Mouse (Mus musculus) forebrain, embryonic 12.5 days (tissue): ENCODE measurements around the gene Gipc2. TPM values are rescaled to one million over a fixed set of nuclear protein-coding genes. Genes with fewer than 3 reads are reported as not detected.

Experiments
- ATAC-seq: fragments of 200-750 bp; cut with Nextera tagmentation; 2 replicates; pipeline ENCODE4 v1.8.0; 2017; ENCODE audit warnings: moderate TSS enrichment; ENCODE audit not compliant: low FRiP score
- H3K27ac ChIP-seq: fragments of 300-500 bp; sonication (generic); 2 replicates; pipeline ENCODE4 v1.5.1; 2016; ENCODE audit warnings: mild to moderate bottlenecking
- H3K27me3 ChIP-seq: fragments of 300-500 bp; sonication (generic); 2 replicates; pipeline ENCODE4 v1.6.1; 2016; ENCODE audit warnings: mild to moderate bottlenecking
- H3K36me3 ChIP-seq: fragments of 300-500 bp; sonication (generic); replicated peaks from 2 replicates; pipeline ENCODE4 v1.6.1; 2016; ENCODE audit warnings: mild to moderate bottlenecking
- H3K4me1 ChIP-seq: fragments of 300-500 bp; sonication (generic); 2 replicates; pipeline ENCODE4 v1.6.1; 2016
- H3K4me2 ChIP-seq: fragments of 300-500 bp; sonication (generic); 2 replicates; pipeline ENCODE4 v1.6.1; 2016; ENCODE audit warnings: mild to moderate bottlenecking, moderate library complexity
- H3K4me3 ChIP-seq: fragments of 300-500 bp; sonication (generic); replicated peaks from 2 replicates; pipeline ENCODE4 v1.5.1; 2016; ENCODE audit warnings: mild to moderate bottlenecking
- H3K9ac ChIP-seq: fragments of 300-500 bp; sonication (generic); 2 replicates; pipeline ENCODE4 v1.6.1; 2016; ENCODE audit warnings: mild to moderate bottlenecking
- H3K9me3 ChIP-seq: fragments of 300-500 bp; sonication (generic); 2 replicates; pipeline ENCODE4 v1.6.1; 2016
- WGBS: fragments of 180-500 bp; shearing (Covaris S2); methylation state at CpG from one replicate; pipeline ENCODE4 v1.1.7; 2016; 5-methylcytosine and 5-hydroxymethylcytosine counted together
- polyA plus RNA-seq: library from polyadenylated mRNA; unstranded; fragments of >200 nt; fragmentation: Nextera tagmentation; extraction: Ambion mirVana; gene quantifications from 2 replicates; pipeline ENCODE4 v1.2.1, GENCODE M21; 2016

The Gipc2 gene
- polyA plus RNA-seq, 1 experiment from 2014 or later = 1.4 TPM

GRCm38 (mm10) chr3:152163320-152163719, 2.7 kb downstream of the Gipc2 start:
- Histone ChIP-seq H3K4me1 (peaks cover 27% of the 10 kb centered on the region), H3K4me3 (no peak overlapping the region), H3K36me3 (no peaks in the 10 kb centered on the region), H3K27ac (no peak overlapping the region), H3K4me2 (no peak overlapping the region), H3K27me3 (peaks cover 40% of the 10 kb centered on the region), H3K9me3 (no peaks in the 10 kb centered on the region), H3K9ac (no peak overlapping the region)
- ATAC-seq = no peak
- WGBS = 92% methylated on average over 8 of the region's 8 CpGs

- Histone ChIP-seq H3K4me3 (no peak overlapping the region), H3K36me3 (no peaks in the 10 kb centered on the region), H3K9ac (no peak overlapping the region), H3K27ac (no peak overlapping the region), H3K9me3 (no peaks in the 10 kb centered on the region), H3K4me1 (peaks cover 8% of the 10 kb centered on the region), H3K27me3 (peaks cover 20% of the 10 kb centered on the region), H3K4me2 (no peak overlapping the region)
- 65% methylated on average over 4 of the region's 4 CpGs for WGBS
- no peak for ATAC-seq
These were observed 5.4 kb downstream of the Gipc2 start for GRCm38 (mm10) chr3:152160607-152161006.

- Histone ChIP-seq H3K36me3 (no peaks in the 10 kb centered on the region), H3K9me3 (no peaks in the 10 kb centered on the region), H3K4me3 (no peak overlapping the region), H3K27me3 (peaks cover 7% of the 10 kb centered on the region; the same call in 1 of the 2 replicates), H3K9ac (no peak overlapping the region), H3K27ac (no peak overlapping the region), H3K4me1 (peaks cover 2% of the 10 kb centered on the region; the same call in 1 of the 2 replicates), H3K4me2 (no peak overlapping the region)
- ATAC-seq = no peak
These were observed 6.7 kb downstream of the Gipc2 start for GRCm38 (mm10) chr3:152159321-152159720.

GRCm38 (mm10) chr3:152158344-152159291, 7.4 kb downstream of the Gipc2 start:
- H3K9me3 ChIP-seq = no peaks in the 10 kb centered on the region
- no peak overlapping the region for H3K4me2 ChIP-seq
- WGBS = 67% methylated on average over 9 of the region's 10 CpGs
- peaks cover 6% of the 10 kb centered on the region; the same call in 1 of the 2 replicates for H3K27me3 ChIP-seq
- H3K4me3 ChIP-seq = no peak overlapping the region
- no peaks in the 10 kb centered on the region for H3K36me3 ChIP-seq
- ATAC-seq = no peak
- H3K27ac ChIP-seq = no peak overlapping the region
- no peak overlapping the region for H3K9ac ChIP-seq
- H3K4me1 ChIP-seq = peaks cover 2% of the 10 kb centered on the region; the same call in 1 of the 2 replicates

- H3K9ac ChIP-seq = no peak overlapping the region
- no peak overlapping the region for H3K27ac ChIP-seq
- H3K9me3 ChIP-seq = no peaks in the 10 kb centered on the region
- H3K4me1 ChIP-seq = peaks cover 2% of the 10 kb centered on the region; the same call in 1 of the 2 replicates
- no peaks in the 10 kb centered on the region for H3K36me3 ChIP-seq
- H3K4me2 ChIP-seq = no peak overlapping the region
- H3K27me3 ChIP-seq = peaks cover 6% of the 10 kb centered on the region; the same call in 1 of the 2 replicates
- ATAC-seq = no peak
- WGBS = 76% methylated on average over 23 of the region's 23 CpGs
- H3K4me3 ChIP-seq = no peak overlapping the region
These were observed 9.1 kb downstream of the Gipc2 start for GRCm38 (mm10) chr3:152156816-152157496.

GRCm38 (mm10) chr3:152155296-152155948, 10.6 kb downstream of the Gipc2 start:
- Histone ChIP-seq H3K27me3 (no peaks in the 10 kb centered on the region), H3K27ac (no peak overlapping the region), H3K9me3 (no peaks in the 10 kb centered on the region), H3K4me2 (no peak overlapping the region), H3K4me1 (peaks cover 2% of the 10 kb centered on the region; the same call in 1 of the 2 replicates), H3K36me3 (no peaks in the 10 kb centered on the region), H3K4me3 (no peak overlapping the region), H3K9ac (no peak overlapping the region)
- ATAC-seq = no peak
- WGBS = 50% methylated on average over 11 of the region's 11 CpGs

- no peaks in the 10 kb centered on the region for H3K36me3 ChIP-seq
- H3K4me2 ChIP-seq = no peak overlapping the region
- ATAC-seq = no peak
- H3K4me1 ChIP-seq = peaks cover 2% of the 10 kb centered on the region; the same call in 1 of the 2 replicates
- no peaks in the 10 kb centered on the region for H3K27me3 ChIP-seq
- no peak overlapping the region for H3K4me3 ChIP-seq
- H3K9me3 ChIP-seq = no peaks in the 10 kb centered on the region
- 91% methylated on average over 5 of the region's 5 CpGs for WGBS
- H3K27ac ChIP-seq = no peak overlapping the region
- H3K9ac ChIP-seq = no peak overlapping the region
These were observed 11.9 kb downstream of the Gipc2 start for GRCm38 (mm10) chr3:152154095-152154494.

GRCm38 (mm10) chr3:152153152-152153551, 12.9 kb downstream of the Gipc2 start:
- Histone ChIP-seq H3K27ac (no peak overlapping the region), H3K4me3 (no peak overlapping the region), H3K9me3 (no peaks in the 10 kb centered on the region), H3K4me2 (no peak overlapping the region), H3K4me1 (no peaks in the 10 kb centered on the region), H3K36me3 (no peaks in the 10 kb centered on the region), H3K9ac (no peak overlapping the region), H3K27me3 (no peaks in the 10 kb centered on the region)
- WGBS = 91% methylated on average over 2 of the region's 2 CpGs
- ATAC-seq = no peak

GRCm38 (mm10) chr3:152152483-152152804, 13.6 kb downstream of the Gipc2 start:
- Histone ChIP-seq H3K4me3 (no peak overlapping the region), H3K4me2 (no peak overlapping the region), H3K9me3 (no peaks in the 10 kb centered on the region), H3K27me3 (no peaks in the 10 kb centered on the region), H3K4me1 (no peaks in the 10 kb centered on the region), H3K9ac (no peak overlapping the region), H3K36me3 (no peaks in the 10 kb centered on the region), H3K27ac (no peak overlapping the region)
- 100% methylated on average over 1 of the region's 1 CpGs for WGBS
- no peak for ATAC-seq

- H3K9ac ChIP-seq = no peak overlapping the region
- 0 out of 2 replicates have a peak overlapping the region, but pooled peaks have one; percentile 12 for H3K4me3 ChIP-seq
These were observed 14.1 kb downstream of the Gipc2 start for GRCm38 (mm10) chr3:152151725-152152482.

GRCm38 (mm10) chr3:152149863-152150262, 16.2 kb downstream of the Gipc2 start:
- Histone ChIP-seq H3K4me3 (no peak overlapping the region), H3K27ac (no peak overlapping the region), H3K4me2 (no peak overlapping the region), H3K36me3 (no peaks in the 10 kb centered on the region), H3K9ac (no peak overlapping the region), H3K9me3 (no peaks in the 10 kb centered on the region), H3K27me3 (no peaks in the 10 kb centered on the region), H3K4me1 (no peaks in the 10 kb centered on the region; the same call in 1 of the 2 replicates)
- ATAC-seq = no peak
- 72% methylated on average over 3 of the region's 3 CpGs for WGBS

More at GRCm38 (mm10) chr3:152151725-152152482, 14.1 kb downstream of the Gipc2 start:
- 0 out of 2 replicates have a peak, but pooled peaks have one; percentile 36 for ATAC-seq
- no peaks in the 10 kb centered on the region for H3K9me3 ChIP-seq
- no peaks in the 10 kb centered on the region for H3K36me3 ChIP-seq
- no peaks in the 10 kb centered on the region for H3K27me3 ChIP-seq
- 68% methylated on average over 23 of the region's 29 CpGs for WGBS
- no peak overlapping the region for H3K27ac ChIP-seq
- peak overlapping the region; percentile 38 for H3K4me2 ChIP-seq
- H3K4me1 ChIP-seq = no peaks in the 10 kb centered on the region; the same call in 1 of the 2 replicates
